Mouse (Mus musculus): ENCODE results near the gene Kdm6a.

The Kdm6a gene

DNA sequence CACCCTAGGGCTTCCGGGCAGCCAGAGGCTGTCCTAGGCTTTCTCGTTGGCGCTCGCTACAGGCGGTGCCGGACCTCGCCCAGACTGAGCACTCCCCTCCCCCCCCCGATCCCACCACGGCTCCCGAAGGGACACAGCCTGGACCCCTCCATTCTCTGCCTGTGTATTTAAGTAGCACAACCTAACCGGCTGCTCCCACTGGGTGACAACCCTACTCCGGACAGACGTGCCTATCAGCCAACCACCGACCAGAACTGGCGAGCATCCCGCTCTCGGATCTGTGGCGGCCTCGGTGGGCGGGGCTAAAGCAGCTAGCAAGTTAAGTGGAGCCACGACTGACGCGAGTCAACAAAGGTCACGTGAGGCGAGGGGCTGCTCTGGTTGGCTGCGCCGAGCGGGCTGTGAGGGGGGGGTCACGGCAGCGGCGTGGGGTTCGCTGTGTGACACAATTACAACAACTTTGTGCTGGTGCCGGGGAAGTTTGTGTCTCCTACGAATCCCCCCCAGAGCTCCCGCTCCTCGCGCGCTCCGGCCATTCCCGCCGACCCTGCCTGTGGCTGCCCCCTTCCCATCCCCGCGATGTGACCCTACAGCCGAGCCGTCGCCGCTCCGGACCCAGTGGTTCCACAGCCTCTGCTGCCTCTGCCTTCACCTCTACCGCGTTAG, at the start of gene Kdm6a:
Gene Kdm6a, plus strand, starts transcription at position 384 of the 666 bp plus-strand sequence.
- DNase-seq: peak; percentile 100

DNA sequence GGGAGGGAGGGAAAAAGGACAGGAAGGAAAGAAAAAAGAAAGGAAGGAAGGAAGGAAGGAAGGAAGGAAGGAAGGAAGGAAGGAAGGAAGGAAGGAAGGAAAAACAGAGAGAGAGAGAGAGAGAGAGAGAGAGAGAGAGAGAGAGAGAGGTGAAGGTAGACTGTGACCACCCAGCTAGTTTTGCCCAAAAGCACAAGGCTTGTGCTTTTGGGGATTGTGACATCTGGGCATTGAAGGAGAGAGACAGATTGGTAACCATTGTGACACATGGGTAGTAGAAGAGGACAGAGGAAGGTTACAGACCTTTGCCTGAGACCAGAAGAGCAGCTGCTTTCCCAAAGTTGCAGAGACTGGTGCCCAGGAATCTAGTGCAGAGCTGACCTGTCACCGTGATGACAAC, 16.8 kb upstream of the Kdm6a start, which contains the start of gene Dusp21:
Gene Dusp21, plus strand, starts transcription at position 301 of the 400 bp plus-strand sequence.
- DNase-seq: no peak

- DNase-seq: no peak
Measured at GRCm38 (mm10) chrX:18160734-18161442, 1.5 kb upstream of the Kdm6a start.

DNA sequence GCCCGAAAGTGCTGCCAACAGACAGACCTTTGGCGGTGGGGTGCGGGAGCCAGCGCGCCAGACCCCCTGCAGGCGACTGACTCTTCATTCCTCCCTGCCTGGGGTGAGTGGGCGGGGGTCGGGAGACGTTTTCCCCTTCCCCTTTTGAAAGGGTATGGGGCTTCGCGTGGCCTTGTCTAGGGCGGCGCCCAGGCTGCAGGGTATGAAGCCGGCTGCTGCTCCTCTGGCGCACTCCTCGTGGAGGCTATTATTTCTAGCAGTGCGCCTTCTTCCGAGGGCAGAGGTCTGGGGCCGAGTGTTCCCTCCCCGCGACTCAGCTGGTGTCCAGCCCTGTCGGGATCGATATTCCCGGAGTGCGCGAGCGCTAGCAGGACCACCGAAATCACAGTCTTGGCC, 581 bp upstream of the Kdm6a start:
- no peak for DNase-seq

DNA sequence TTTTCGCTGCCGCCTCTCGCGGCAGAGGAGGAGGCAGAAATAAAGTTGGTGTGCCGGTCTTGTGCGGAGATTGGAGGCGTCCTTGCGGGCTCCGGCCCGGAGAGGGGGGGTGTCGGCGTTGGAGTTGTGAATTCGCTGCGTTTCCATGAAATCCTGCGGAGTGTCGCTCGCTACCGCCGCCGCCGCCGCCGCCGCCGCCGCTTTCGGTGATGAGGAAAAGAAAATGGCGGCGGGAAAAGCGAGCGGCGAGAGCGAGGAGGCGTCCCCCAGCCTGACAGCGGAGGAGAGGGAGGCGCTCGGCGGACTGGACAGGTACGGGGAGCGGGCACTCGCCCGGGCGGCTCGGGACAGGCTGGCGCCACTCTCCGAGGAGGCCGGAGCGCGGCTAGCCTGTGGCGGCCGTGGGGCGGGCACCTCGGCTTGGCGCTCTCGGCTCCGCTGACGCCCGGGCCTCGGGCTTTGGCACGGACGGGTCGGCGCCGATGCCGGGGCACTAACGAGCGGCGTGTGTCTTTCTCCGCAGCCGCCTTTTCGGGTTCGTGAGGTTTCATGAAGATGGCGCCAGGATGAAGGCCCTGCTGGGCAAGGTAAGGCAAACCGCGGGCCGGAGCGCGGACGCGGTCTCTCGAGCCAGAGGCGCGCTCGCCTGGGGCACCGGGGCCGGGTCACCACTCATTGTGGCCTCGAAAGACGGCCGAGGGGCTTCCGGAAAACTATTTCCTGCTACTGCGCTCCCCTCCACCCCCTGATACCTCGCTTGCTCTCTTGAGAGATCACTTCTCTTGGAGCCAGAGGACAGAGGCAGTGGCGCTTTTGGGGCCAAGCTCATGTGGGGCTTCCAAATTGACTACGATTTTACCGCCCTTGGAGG, 721 bp downstream of the Kdm6a start:
- peak; percentile 74 for DNase-seq

- peak; percentile 60 for DNase-seq
Measured at GRCm38 (mm10) chrX:18163917-18164624, 1.7 kb downstream of the Kdm6a start.

GRCm38 (mm10) chrX:18165121-18165520, 2.7 kb downstream of the Kdm6a start:
- no peak for DNase-seq

DNA sequence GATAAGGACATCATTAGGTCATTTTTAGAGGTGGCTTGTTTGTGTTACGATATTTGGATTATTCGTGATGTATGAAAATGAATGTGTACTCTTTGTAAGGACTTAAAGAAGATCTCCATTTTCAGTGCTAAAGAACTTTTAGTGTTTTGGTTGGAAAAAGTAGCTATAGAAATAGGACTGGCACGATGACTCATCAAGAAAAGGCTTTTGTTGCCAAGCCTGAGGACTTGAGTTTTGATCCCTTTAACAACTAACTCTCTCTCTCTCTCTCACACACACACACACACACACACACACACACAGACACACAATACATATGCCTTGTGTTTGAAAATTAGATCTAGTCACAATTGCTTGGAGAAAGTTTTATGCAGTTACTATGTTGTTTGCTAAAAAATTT, 4.6 kb downstream of the Kdm6a start:
- DNase-seq: no peak

- DNase-seq: peak; percentile 26
Measured at GRCm38 (mm10) chrX:18168940-18169339, 6.6 kb downstream of the Kdm6a start.

GRCm38 (mm10) chrX:18174831-18175230, 12.5 kb downstream of the Kdm6a start:
- DNase-seq: no peak

- DNase-seq: no peak
Measured at GRCm38 (mm10) chrX:18177803-18178202, 15.4 kb downstream of the Kdm6a start.

- no peak for DNase-seq
Measured at GRCm38 (mm10) chrX:18179492-18179891, 17.1 kb downstream of the Kdm6a start.

GRCm38 (mm10) chrX:18187203-18187602, 24.8 kb downstream of the Kdm6a start:
- DNase-seq: no peak

GRCm38 (mm10) chrX:18188293-18188692, 25.9 kb downstream of the Kdm6a start:
- no peak for DNase-seq

DNA sequence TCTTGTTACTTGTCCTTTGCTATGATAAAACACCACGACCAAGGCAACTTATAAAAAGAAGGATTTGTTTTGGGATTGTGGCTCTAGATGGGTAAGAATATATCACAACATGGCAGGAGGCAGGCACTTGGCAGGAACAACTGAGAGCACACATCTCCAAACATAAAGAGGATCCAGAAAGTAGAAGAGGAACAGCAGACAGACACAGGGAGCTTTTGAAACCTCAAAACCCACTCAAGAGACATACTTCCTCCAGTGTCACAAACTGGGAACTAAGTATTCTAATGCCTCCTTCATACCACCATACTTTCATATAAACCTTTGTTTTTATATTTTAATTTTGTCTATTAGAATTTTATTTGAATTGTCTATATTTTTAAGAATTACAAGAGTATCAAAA, 77.2 kb downstream of the Kdm6a start:
- DNase-seq: peak; percentile 16

DNA sequence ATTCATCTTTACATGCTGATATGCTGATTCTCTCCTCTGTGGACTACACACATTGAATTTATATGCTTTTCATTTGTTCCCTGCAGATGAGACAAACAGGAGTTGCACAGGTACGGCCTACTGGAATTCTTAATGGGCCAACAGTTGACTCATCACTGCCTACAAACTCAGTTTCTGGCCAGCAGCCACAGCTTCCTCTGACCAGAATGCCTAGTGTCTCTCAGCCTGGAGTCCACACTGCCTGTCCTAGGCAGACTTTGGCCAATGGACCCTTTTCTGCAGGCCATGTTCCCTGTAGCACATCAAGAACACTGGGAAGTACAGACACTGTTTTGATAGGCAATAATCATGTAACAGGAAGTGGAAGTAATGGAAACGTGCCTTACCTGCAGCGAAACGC, 88.2 kb downstream of the Kdm6a start:
- no peak for DNase-seq

DNA sequence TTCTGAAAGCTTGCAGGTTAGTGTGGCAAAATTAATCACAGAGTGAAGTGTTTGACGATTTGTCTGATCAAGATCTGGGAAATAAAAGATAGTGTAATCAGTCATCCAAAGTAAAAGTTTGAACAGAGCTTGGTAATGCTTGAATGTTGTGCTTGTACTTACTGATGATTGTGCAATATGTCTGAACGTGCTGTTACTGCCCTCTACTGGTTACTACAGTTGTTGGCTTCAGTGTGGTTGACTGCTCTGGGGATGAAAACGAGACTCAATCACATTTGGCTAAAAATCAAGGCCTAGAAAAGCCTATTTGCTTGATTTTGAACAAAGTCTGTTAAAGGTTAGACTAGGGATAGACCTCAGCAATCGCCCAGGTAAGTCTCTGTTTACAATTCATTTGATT, 92.4 kb downstream of the Kdm6a start:
- peak; percentile 87 for DNase-seq

GRCm38 (mm10) chrX:18258238-18258809, 95.9 kb downstream of the Kdm6a start:
- DNase-seq: no peak

DNA sequence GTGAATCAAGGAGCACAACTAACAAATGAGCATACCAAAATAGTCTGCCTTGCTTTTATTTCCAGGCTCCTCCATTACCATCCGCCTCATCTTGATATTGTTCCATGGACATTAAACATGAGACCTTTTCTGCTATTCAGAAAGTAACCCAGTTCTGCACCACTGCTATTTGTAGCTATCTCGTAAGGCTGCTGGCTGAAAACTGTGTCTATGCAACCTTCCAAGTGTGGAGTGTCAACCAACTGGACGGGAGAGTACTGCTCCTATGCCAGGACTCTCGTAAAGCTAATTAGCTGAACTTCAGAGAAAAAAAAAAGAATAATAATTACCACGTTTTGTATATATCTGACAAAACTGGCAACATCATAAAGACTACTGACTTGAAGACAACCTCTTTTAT, 116.2 kb downstream of the Kdm6a start:
- no peak for DNase-seq

- no peak for DNase-seq
Measured at GRCm38 (mm10) chrX:18280134-18280533, 117.8 kb downstream of the Kdm6a start.
